Mouse (Mus musculus) heart, embryonic 14.5 days (tissue): ENCODE measurements around the gene Spats2l. TPM values are rescaled to one million over a fixed set of nuclear protein-coding genes. Genes with fewer than 3 reads are reported as not detected.

Experiments used
- ATAC-seq: fragments of 200-750 bp; cut with Nextera tagmentation; 2 replicates; pipeline ENCODE4 v1.8.0; 2017; ENCODE audit warnings: low read depth, moderate TSS enrichment; ENCODE audit not compliant: insufficient number of reproducible peaks, insufficient read depth, low FRiP score
- H3K27ac ChIP-seq, 2 experiments: fragments of 200-500 bp in 1 of 2; fragments of 300-500 bp in 1 of 2; sonication (generic) in 1 of 2; replicated peaks in 1 of 2; 2 replicates each; pipeline ENCODE4 v1.5.1; 2012 to 2014; ENCODE audit warnings: low read depth in 2 of 2, low read length in 2 of 2, control low read depth in 1 of 2, mild to moderate bottlenecking in 1 of 2, mixed read lengths in 1 of 2; ENCODE audit not compliant: control insufficient read depth in 1 of 2, insufficient read depth in 1 of 2
- H3K27me3 ChIP-seq: fragments of 300-500 bp; sonication (generic); 2 replicates; pipeline ENCODE4 v1.6.1; 2014; ENCODE audit warnings: mild to moderate bottlenecking, low read length, control low read depth; ENCODE audit not compliant: control insufficient read depth, insufficient read depth
- H3K36me3 ChIP-seq: fragments of 300-500 bp; sonication (generic); 2 replicates; pipeline ENCODE4 v1.6.1; 2014; ENCODE audit warnings: mild to moderate bottlenecking, control low read depth, low read length, mixed read lengths; ENCODE audit not compliant: control insufficient read depth, insufficient read depth
- H3K4me1 ChIP-seq, 2 experiments: fragments of 200-500 bp in 1 of 2; fragments of 300-500 bp in 1 of 2; sonication (generic) in 1 of 2; 2 replicates each; pipeline ENCODE4 v1.6.1; 2012 to 2014; ENCODE audit warnings: low read length in 2 of 2, control low read depth in 1 of 2, mixed read lengths in 1 of 2; ENCODE audit not compliant: control insufficient read depth in 2 of 2, insufficient read depth in 2 of 2
- H3K4me2 ChIP-seq: fragments of 300-500 bp; sonication (generic); 2 replicates; pipeline ENCODE4 v1.6.1; 2014; ENCODE audit warnings: mild to moderate bottlenecking, low read length
- H3K4me3 ChIP-seq, 2 experiments: fragments of 200-500 bp in 1 of 2; fragments of 300-500 bp in 1 of 2; sonication (generic) in 1 of 2; 2 replicates each; pipeline ENCODE4 v1.5.1; 2012 to 2014; ENCODE audit warnings: low read length in 2 of 2, mild to moderate bottlenecking in 2 of 2, control low read depth in 1 of 2, low read depth in 1 of 2, moderate library complexity in 1 of 2; ENCODE audit not compliant: control insufficient read depth in 1 of 2, insufficient read depth in 1 of 2
- H3K9ac ChIP-seq: fragments of 300-500 bp; sonication (generic); 2 replicates; pipeline ENCODE4 v1.6.1; 2014; ENCODE audit warnings: mild to moderate bottlenecking, low read length
- H3K9me3 ChIP-seq: fragments of 300-500 bp; sonication (generic); 2 replicates; pipeline ENCODE4 v1.6.1; 2016; ENCODE audit warnings: low read length, control low read depth; ENCODE audit not compliant: control insufficient read depth
- WGBS: fragments of 180-500 bp; shearing (Covaris S2); extraction: QIAGEN DNeasy Blood & Tissue Kit; methylation state at CpG from one replicate; pipeline ENCODE4 v1.1.7; 2014; 5-methylcytosine and 5-hydroxymethylcytosine counted together
- polyA plus RNA-seq: library from polyadenylated mRNA; unstranded; fragments of >200 nt; fragmentation: Nextera tagmentation; extraction: Ambion mirVana; gene quantifications from 2 replicates; pipeline ENCODE4 v1.2.1, GENCODE M21; 2014

Spats2l gene
- polyA plus RNA-seq, 1 experiment from 2014 or later: 70.0 TPM

GRCm38 (mm10) chr1:57795838-57796237, 21.9 kb downstream of the Spats2l start:
- Histone ChIP-seq H3K27ac (no peak overlapping the region), H3K27me3 (no peaks in the 10 kb centered on the region), H3K4me2 (no peak overlapping the region), H3K9ac (no peak overlapping the region), H3K9me3 (no peaks in the 10 kb centered on the region), H3K4me1 (peaks cover 0 to 9% of the 10 kb centered on the region in 2 experiments; a peak in 1 of 4 replicates), H3K36me3 (peaks cover 4% of the 10 kb centered on the region; the same call in 1 of the 2 replicates), H3K4me3 (no peak overlapping the region)
- WGBS: 57% methylated on average over 1 of the region's 1 CpGs
- ATAC-seq: no peak

GRCm38 (mm10) chr1:57799398-57799797, 25.4 kb downstream of the Spats2l start:
- peaks cover 0 to 5% of the 10 kb centered on the region in 2 experiments; a peak in 1 of 4 replicates for H3K4me1 ChIP-seq
- no peaks in the 10 kb centered on the region for H3K27me3 ChIP-seq
- 86% methylated on average over 2 of the region's 2 CpGs for WGBS
- no peak overlapping the region for H3K4me2 ChIP-seq
- no peak overlapping the region for H3K4me3 ChIP-seq
- no peak overlapping the region for H3K27ac ChIP-seq
- ATAC-seq: no peak
- peaks cover 8% of the 10 kb centered on the region; the same call in 1 of the 2 replicates for H3K36me3 ChIP-seq
- H3K9me3 ChIP-seq: no peaks in the 10 kb centered on the region
- H3K9ac ChIP-seq: no peak overlapping the region

- no peak overlapping the region for H3K4me2 ChIP-seq
- H3K36me3 ChIP-seq: peaks cover 8% of the 10 kb centered on the region; the same call in 1 of the 2 replicates
- H3K27ac ChIP-seq: no peak overlapping the region
- peaks cover 0 to 2% of the 10 kb centered on the region in 2 experiments; a peak in 1 of 4 replicates for H3K4me1 ChIP-seq
- 85% methylated on average over 6 of the region's 6 CpGs for WGBS
- ATAC-seq: no peak
- H3K9me3 ChIP-seq: no peaks in the 10 kb centered on the region
- no peaks in the 10 kb centered on the region for H3K27me3 ChIP-seq
- H3K9ac ChIP-seq: no peak overlapping the region
- H3K4me3 ChIP-seq: no peak overlapping the region
These were observed 26.9 kb downstream of the Spats2l start for GRCm38 (mm10) chr1:57800846-57801245.

GRCm38 (mm10) chr1:57806126-57806525, 32.2 kb downstream of the Spats2l start:
- Histone ChIP-seq H3K36me3 (peaks cover 9% of the 10 kb centered on the region; the same call in 1 of the 2 replicates), H3K4me1 (peaks cover 3 to 9% of the 10 kb centered on the region in 2 experiments; a peak in 2 of 4 replicates), H3K9ac (no peak overlapping the region), H3K9me3 (no peaks in the 10 kb centered on the region), H3K27me3 (no peaks in the 10 kb centered on the region), H3K4me2 (no peak overlapping the region), H3K27ac (no peak overlapping the region), H3K4me3 (no peak overlapping the region)
- no peak for ATAC-seq
- 90% methylated on average over 3 of the region's 3 CpGs for WGBS

- no peak for ATAC-seq
- 35% methylated on average over 7 of the region's 7 CpGs for WGBS
- no peak overlapping the region for H3K4me2 ChIP-seq
These were observed 33.9 kb downstream of the Spats2l start for GRCm38 (mm10) chr1:57807882-57808281.

GRCm38 (mm10) chr1:57810221-57810620, 36.3 kb downstream of the Spats2l start:
- Histone ChIP-seq H3K9me3 (no peaks in the 10 kb centered on the region), H3K36me3 (peaks cover 4% of the 10 kb centered on the region; the same call in 1 of the 2 replicates), H3K4me2 (no peak overlapping the region), H3K9ac (no peak overlapping the region), H3K27me3 (no peaks in the 10 kb centered on the region), H3K4me1 (peaks cover 3 to 9% of the 10 kb centered on the region in 2 experiments; a peak in 2 of 4 replicates), H3K4me3 (no peak overlapping the region), H3K27ac (no peak overlapping the region)
- 40% methylated on average over 4 of the region's 4 CpGs for WGBS
- no peak for ATAC-seq

More at GRCm38 (mm10) chr1:57807882-57808281, 33.9 kb downstream of the Spats2l start:
- H3K9ac ChIP-seq: no peak overlapping the region
- no peak overlapping the region for H3K27ac ChIP-seq
- H3K4me1 ChIP-seq: peaks cover 3 to 9% of the 10 kb centered on the region in 2 experiments; a peak in 2 of 4 replicates
- H3K4me3 ChIP-seq: no peak overlapping the region
- H3K27me3 ChIP-seq: no peaks in the 10 kb centered on the region
- no peaks in the 10 kb centered on the region for H3K9me3 ChIP-seq
- H3K36me3 ChIP-seq: peaks cover 4% of the 10 kb centered on the region; the same call in 1 of the 2 replicates

GRCm38 (mm10) chr1:57817103-57817502, 43.1 kb downstream of the Spats2l start:
- H3K9ac ChIP-seq: no peak overlapping the region
- 13% methylated on average over 2 of the region's 2 CpGs for WGBS
- no peak overlapping the region for H3K4me2 ChIP-seq
- no peaks in the 10 kb centered on the region for H3K36me3 ChIP-seq
- peaks cover 2 to 7% of the 10 kb centered on the region in 2 experiments; a peak in 2 of 4 replicates for H3K4me1 ChIP-seq
- H3K9me3 ChIP-seq: no peaks in the 10 kb centered on the region
- H3K27ac ChIP-seq: no peak overlapping the region
- no peak for ATAC-seq
- H3K4me3 ChIP-seq: no peak overlapping the region
- no peaks in the 10 kb centered on the region for H3K27me3 ChIP-seq
